ENCODE assay signal across 15 mouse cellular contexts in the genomic region with DNA sequence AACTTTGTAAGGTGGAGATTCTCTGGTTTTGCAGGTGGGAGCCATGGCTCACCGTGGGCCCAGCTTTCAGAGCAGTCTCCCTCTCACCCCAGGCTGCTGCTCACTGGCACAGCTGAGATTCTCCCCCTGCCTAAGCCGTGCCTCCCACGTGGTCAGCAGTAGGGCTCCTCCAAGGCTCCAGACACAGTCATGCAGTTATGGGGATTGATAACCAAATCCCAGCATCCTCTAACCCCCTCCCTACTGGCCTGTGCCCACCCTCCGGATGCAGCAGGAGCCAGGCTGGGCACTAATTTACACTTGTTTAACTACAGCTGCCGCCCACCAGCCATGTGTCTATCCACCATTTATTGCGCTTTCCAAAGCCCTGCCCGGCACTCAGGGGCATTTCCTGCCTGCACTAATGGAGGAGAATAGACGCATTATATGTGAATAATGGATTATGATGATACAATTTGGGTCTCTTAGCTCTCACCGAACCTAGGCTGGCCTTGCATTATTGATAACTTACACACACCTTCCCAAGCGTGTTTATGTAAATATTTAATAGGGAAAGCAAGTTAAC.
DNase-seq lines count a peak whose midpoint lies in the region; ATAC-seq and TF ChIP-seq lines count a peak whose summit lies in the region.
"Had no signal": no experiment of that assay in that cellular context is flagged by ENCODE, and none has a peak within 500 bp of the region (broad histone marks: within the 10 kb centered on the region; RNA-seq: fewer than 3 reads in every experiment).

No protein-coding gene starts in this region.

- WGBS in forebrain, embryonic 14.5 days, result 38% methylated on average over 10 of the region's 10 CpGs
- 60% methylated on average over 10 of the region's 10 CpGs for WGBS in forebrain, embryonic 12.5 days
- 68% methylated on average over 10 of the region's 10 CpGs for WGBS in midbrain, embryonic 10.5 days
- 63% methylated on average over 10 of the region's 10 CpGs for WGBS in midbrain, embryonic 11.5 days
- 24% methylated on average over 10 of the region's 10 CpGs for WGBS in hindbrain, embryonic 15.5 days
- 22% methylated on average over 10 of the region's 10 CpGs for WGBS in midbrain, postnatal 0 days

- H3K9me3 ChIP-seq in forebrain, embryonic 14.5 days (replicated peaks; ENCODE audit: control insufficient read depth, low read length), result no peaks in the 10 kb centered on the region
- no peaks in the 10 kb centered on the region for H3K9me3 ChIP-seq in forebrain, embryonic 12.5 days
- H3K9me3 ChIP-seq in midbrain, embryonic 10.5 days (replicated peaks), result no peaks in the 10 kb centered on the region
- no peaks in the 10 kb centered on the region for H3K9me3 ChIP-seq in midbrain, embryonic 11.5 days (ENCODE audit: control insufficient read depth, low read length)
- H3K9me3 ChIP-seq in hindbrain, embryonic 15.5 days, result no peaks in the 10 kb centered on the region
- no peaks in the 10 kb centered on the region for H3K9me3 ChIP-seq in midbrain, postnatal 0 days (ENCODE audit: low read length)
- H3K9me3 ChIP-seq: kidney, embryonic 15.5 days had no signal

- no peak overlapping the region for H3K4me3 ChIP-seq in forebrain, embryonic 14.5 days (ENCODE audit: low read depth, low read length)
- H3K4me3 ChIP-seq in forebrain, embryonic 12.5 days (replicated peaks), result no peak overlapping the region
- no peak overlapping the region for H3K4me3 ChIP-seq in midbrain, embryonic 10.5 days
- no peak overlapping the region for H3K4me3 ChIP-seq in midbrain, embryonic 11.5 days (ENCODE audit: low read depth, low read length)
- no peak overlapping the region for H3K4me3 ChIP-seq in hindbrain, embryonic 15.5 days
- no peak overlapping the region for H3K4me3 ChIP-seq in midbrain, postnatal 0 days (ENCODE audit: low read depth, low read length)
- H3K4me3 ChIP-seq: kidney, embryonic 15.5 days had no signal

- peak; percentile 57; the same call in 1 of the 2 replicates for ATAC-seq in forebrain, embryonic 14.5 days
- ATAC-seq in forebrain, embryonic 12.5 days (ENCODE audit: low FRiP score), result no peak
- no peak for ATAC-seq in midbrain, embryonic 11.5 days (ENCODE audit: low FRiP score)
- ATAC-seq in hindbrain, embryonic 15.5 days (ENCODE audit: low FRiP score, low read depth), result peak; percentile 66
- ATAC-seq in midbrain, postnatal 0 days (ENCODE audit: low FRiP score), result 0 out of 2 replicates have a peak, but pooled peaks have one; percentile 49
- ATAC-seq: activated CD4-positive, CD25-positive, alpha-beta regulatory T cell, adult 4 months had no signal

- H3K36me3 ChIP-seq in forebrain, embryonic 14.5 days (ENCODE audit: control insufficient read depth, insufficient read depth, low read length), result no peaks in the 10 kb centered on the region
- no peaks in the 10 kb centered on the region for H3K36me3 ChIP-seq in forebrain, embryonic 12.5 days (replicated peaks)
- no peaks in the 10 kb centered on the region for H3K36me3 ChIP-seq in midbrain, embryonic 10.5 days
- no peaks in the 10 kb centered on the region for H3K36me3 ChIP-seq in midbrain, embryonic 11.5 days (ENCODE audit: control insufficient read depth, insufficient read depth, low read length)
- no peaks in the 10 kb centered on the region for H3K36me3 ChIP-seq in hindbrain, embryonic 15.5 days
- no peaks in the 10 kb centered on the region for H3K36me3 ChIP-seq in midbrain, postnatal 0 days (ENCODE audit: insufficient read depth, low read length)
- H3K36me3 ChIP-seq: kidney, embryonic 15.5 days had no signal

- no peak overlapping the region for H3K27ac ChIP-seq in forebrain, embryonic 14.5 days (ENCODE audit: low read depth, low read length)
- H3K27ac ChIP-seq in forebrain, embryonic 12.5 days, result no peak overlapping the region
- H3K27ac ChIP-seq in midbrain, embryonic 10.5 days (replicated peaks), result 0 out of 2 replicates have a peak overlapping the region, but pooled peaks have one; percentile 7
- H3K27ac ChIP-seq in midbrain, embryonic 11.5 days (ENCODE audit: low read depth, low read length), result no peak overlapping the region
- no peak overlapping the region for H3K27ac ChIP-seq in hindbrain, embryonic 15.5 days (replicated peaks)
- H3K27ac ChIP-seq in midbrain, postnatal 0 days (ENCODE audit: low read depth, low read length), result no peak overlapping the region
- H3K27ac ChIP-seq: kidney, embryonic 15.5 days; liver, embryonic 14.5 days had no signal

- H3K27me3 ChIP-seq in forebrain, embryonic 14.5 days (replicated peaks; ENCODE audit: control insufficient read depth, insufficient read depth, low read length), result no peaks in the 10 kb centered on the region
- peaks cover 21% of the 10 kb centered on the region for H3K27me3 ChIP-seq in forebrain, embryonic 12.5 days
- peaks cover 41% of the 10 kb centered on the region for H3K27me3 ChIP-seq in midbrain, embryonic 10.5 days (ENCODE audit: low read depth, poor library complexity, severe bottlenecking)
- H3K27me3 ChIP-seq in midbrain, embryonic 11.5 days (ENCODE audit: control insufficient read depth, insufficient read depth, low read length), result no peaks in the 10 kb centered on the region
- H3K27me3 ChIP-seq in hindbrain, embryonic 15.5 days, result 0 out of 2 replicates have a peak, but pooled peaks cover 5% of the 10 kb centered on the region
- no peaks in the 10 kb centered on the region for H3K27me3 ChIP-seq in midbrain, postnatal 0 days (ENCODE audit: insufficient read depth, low read length)

- peak; percentile 45 for DNase-seq in forebrain, embryonic 14.5 days (ENCODE audit: low spot score)
- DNase-seq in midbrain, embryonic 10.5 days (ENCODE audit: low spot score), result no peak
- no peak for DNase-seq in midbrain, embryonic 11.5 days (ENCODE audit: low spot score, missing footprints)
- DNase-seq in midbrain, postnatal 0 days (ENCODE audit: low spot score), result no peak
- DNase-seq in kidney, postnatal 25 days, result no peak
- DNase-seq in MN1 (ENCODE audit: low spot score), result no peak
- DNase-seq: adrenal gland, postnatal 36 days; heart, postnatal 10 days; lung, postnatal 14 days; thymus, adult 2 months had no signal

- no peak overlapping the region for H3K4me2 ChIP-seq in forebrain, embryonic 14.5 days (ENCODE audit: low read length)
- no peak overlapping the region for H3K4me2 ChIP-seq in forebrain, embryonic 12.5 days
- no peak overlapping the region for H3K4me2 ChIP-seq in midbrain, embryonic 11.5 days
- H3K4me2 ChIP-seq in hindbrain, embryonic 15.5 days, result no peak overlapping the region
- no peak overlapping the region for H3K4me2 ChIP-seq in midbrain, postnatal 0 days (ENCODE audit: low read depth, low read length, poor library complexity, severe bottlenecking)
- H3K4me2 ChIP-seq: kidney, embryonic 15.5 days had no signal

- no peak overlapping the region for H3K9ac ChIP-seq in forebrain, embryonic 14.5 days (ENCODE audit: low read length)
- H3K9ac ChIP-seq in forebrain, embryonic 12.5 days, result no peak overlapping the region
- H3K9ac ChIP-seq in midbrain, embryonic 11.5 days (ENCODE audit: low read length), result no peak overlapping the region
- H3K9ac ChIP-seq in hindbrain, embryonic 15.5 days, result no peak overlapping the region
- no peak overlapping the region for H3K9ac ChIP-seq in midbrain, postnatal 0 days (replicated peaks; ENCODE audit: low read length, poor library complexity, severe bottlenecking)
- H3K9ac ChIP-seq: kidney, embryonic 15.5 days; liver, embryonic 14.5 days had no signal

- TF ChIP-seq CTCF in midbrain, postnatal 0 days (IDR thresholded peaks at IDR 0.05), result no peak

- peaks cover 6% of the 10 kb centered on the region for H3K4me1 ChIP-seq in forebrain, embryonic 14.5 days (ENCODE audit: control insufficient read depth, insufficient read depth, low read length)
- peaks cover 8% of the 10 kb centered on the region; the same call in 1 of the 2 replicates for H3K4me1 ChIP-seq in forebrain, embryonic 12.5 days
- peaks cover 8% of the 10 kb centered on the region for H3K4me1 ChIP-seq in midbrain, embryonic 10.5 days
- peaks cover 5% of the 10 kb centered on the region; the same call in 1 of the 2 replicates for H3K4me1 ChIP-seq in midbrain, embryonic 11.5 days (ENCODE audit: control insufficient read depth, insufficient read depth, low read length)
- H3K4me1 ChIP-seq in hindbrain, embryonic 15.5 days (replicated peaks), result peaks cover 21% of the 10 kb centered on the region
- H3K4me1 ChIP-seq in midbrain, postnatal 0 days (ENCODE audit: insufficient read depth, low read length), result 0 out of 2 replicates have a peak, but pooled peaks cover 6% of the 10 kb centered on the region

Comparison
In these comparisons a context has a peak if more than half of its experiments do, and no peak if none do; other contexts are left out.
1. ATAC-seq: peak in forebrain, embryonic 14.5 days (single experiment), hindbrain, embryonic 15.5 days (single experiment) and midbrain, postnatal 0 days (single experiment); none in forebrain, embryonic 12.5 days (single experiment) and midbrain, embryonic 11.5 days (single experiment).